Mouse (Mus musculus): Measurements from ENCODE around the gene Lep. TPM values are rescaled to one million over a fixed set of nuclear protein-coding genes. Genes with fewer than 3 reads are reported as not detected.

Gene Lep
- polyA plus RNA-seq, 1 experiment from 2014 or later = not detected

DNA sequence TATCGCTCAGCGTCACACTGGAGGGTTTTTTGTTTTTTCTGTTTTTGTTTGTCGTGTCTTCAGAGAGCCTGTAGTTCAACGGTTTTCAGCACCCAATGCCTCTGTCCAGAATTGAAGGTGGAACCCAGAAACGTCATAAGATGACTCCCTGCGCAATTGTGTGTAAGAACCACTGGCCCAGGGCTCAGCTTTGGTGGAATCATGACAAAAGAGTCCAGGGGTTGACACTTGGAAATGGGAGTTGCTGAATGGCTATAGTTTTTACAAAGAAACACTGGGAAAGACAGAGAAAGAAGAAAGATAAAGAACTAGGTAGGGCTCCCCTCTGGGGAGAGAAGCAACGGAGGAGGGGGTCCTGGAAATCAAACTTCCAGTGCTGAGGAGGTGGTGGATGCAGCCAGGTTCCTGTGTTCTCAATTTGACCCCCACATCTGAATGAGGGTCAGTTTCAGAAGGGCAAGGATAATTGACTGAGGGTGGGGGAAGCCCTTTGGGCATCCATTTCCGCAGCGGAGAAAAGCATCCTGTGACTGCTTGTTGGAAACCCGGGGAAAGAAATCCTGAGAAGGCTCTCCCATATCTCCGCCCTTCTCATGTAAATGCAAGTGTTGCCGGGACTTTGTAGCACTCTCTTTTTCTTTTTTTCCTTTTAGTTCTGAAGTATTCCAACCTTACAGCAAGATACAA is 34.1 kb upstream of the Lep start:
- Histone ChIP-seq H3K36me3 (no peaks in the 10 kb centered on the region), H3K27ac (no peak overlapping the region), H3K4me1 (replicated peaks) (peaks cover 7% of the 10 kb centered on the region; the same call in 1 of the 2 replicates), H3K9me3 (no peaks in the 10 kb centered on the region), H3K4me2 (no peak overlapping the region), H3K9ac (replicated peaks) (no peak overlapping the region), H3K27me3 (peaks cover 51% of the 10 kb centered on the region), H3K4me3 (replicated peaks) (no peak overlapping the region)
- ATAC-seq (ENCODE audit: insufficient number of reproducible peaks, insufficient read depth, low FRiP score, low TSS enrichment, low read depth) = no peak
- WGBS = 39% methylated on average over 12 of the region's 12 CpGs

GRCm38 (mm10) chr6:29026766-29027165 is 33.3 kb upstream of the Lep start:
- Histone ChIP-seq H3K4me3 (replicated peaks) (no peak overlapping the region), H3K36me3 (no peaks in the 10 kb centered on the region), H3K4me2 (no peak overlapping the region), H3K27ac (no peak overlapping the region), H3K4me1 (replicated peaks) (peaks cover 7% of the 10 kb centered on the region; the same call in 1 of the 2 replicates), H3K9ac (replicated peaks) (no peak overlapping the region), H3K27me3 (peaks cover 43% of the 10 kb centered on the region), H3K9me3 (no peaks in the 10 kb centered on the region)
- 62% methylated on average over 6 of the region's 6 CpGs for WGBS
- no peak for ATAC-seq (ENCODE audit: insufficient number of reproducible peaks, insufficient read depth, low FRiP score, low TSS enrichment, low read depth)

DNA sequence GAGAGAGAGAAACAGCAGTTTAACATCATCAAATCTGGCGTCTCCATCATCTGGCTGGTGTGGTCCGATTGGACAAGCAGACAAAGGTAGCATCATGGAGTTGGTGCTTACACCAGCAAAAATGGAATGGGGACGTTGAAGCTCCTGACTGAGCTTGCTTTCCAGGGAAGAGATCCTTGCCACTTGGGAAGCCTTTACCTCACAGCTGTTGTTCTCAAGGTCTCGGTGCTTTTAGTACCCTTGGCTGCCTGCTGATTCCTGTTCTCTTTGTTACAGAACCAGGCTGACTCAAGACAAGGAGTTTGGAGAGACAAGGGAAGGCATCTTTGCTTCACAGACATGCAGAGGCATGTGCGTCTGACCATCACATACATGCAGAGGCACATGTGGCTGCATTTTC is 31.9 kb upstream of the Lep start:
- Histone ChIP-seq H3K27me3 (peaks cover 31% of the 10 kb centered on the region), H3K27ac (no peak overlapping the region), H3K4me2 (no peak overlapping the region), H3K9ac (replicated peaks) (no peak overlapping the region), H3K4me3 (replicated peaks) (no peak overlapping the region), H3K36me3 (no peaks in the 10 kb centered on the region), H3K4me1 (replicated peaks) (peaks cover 8% of the 10 kb centered on the region), H3K9me3 (no peaks in the 10 kb centered on the region)
- ATAC-seq (ENCODE audit: insufficient number of reproducible peaks, insufficient read depth, low FRiP score, low TSS enrichment, low read depth) = no peak
- 66% methylated on average over 5 of the region's 5 CpGs for WGBS

DNA sequence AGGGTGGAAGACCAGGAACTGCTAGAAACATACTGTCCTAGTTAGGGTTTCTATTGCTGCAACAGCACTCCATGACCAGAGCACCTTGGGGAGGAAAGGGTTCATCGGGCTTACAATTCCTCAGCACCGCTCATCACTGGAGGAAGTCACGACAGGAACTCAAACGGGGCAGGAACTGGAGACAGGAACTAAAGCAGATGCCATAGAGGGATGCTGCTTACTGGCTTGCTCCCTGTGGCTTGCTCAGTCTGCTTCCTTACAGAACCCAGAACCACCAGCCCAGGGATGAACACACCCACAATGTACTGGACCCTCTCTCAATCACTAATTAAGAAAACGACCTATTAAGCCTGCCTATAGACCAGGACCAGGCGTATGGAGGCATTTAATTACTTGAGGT is 30.5 kb upstream of the Lep start:
- H3K36me3 ChIP-seq = no peaks in the 10 kb centered on the region
- H3K4me1 ChIP-seq (replicated peaks) = peaks cover 8% of the 10 kb centered on the region
- no peak overlapping the region for H3K27ac ChIP-seq
- H3K4me2 ChIP-seq = no peak overlapping the region
- no peak for ATAC-seq (ENCODE audit: insufficient number of reproducible peaks, insufficient read depth, low FRiP score, low TSS enrichment, low read depth)
- H3K4me3 ChIP-seq (replicated peaks) = no peak overlapping the region
- no peaks in the 10 kb centered on the region for H3K9me3 ChIP-seq
- 80% methylated on average over 6 of the region's 6 CpGs for WGBS
- H3K27me3 ChIP-seq = peaks cover 24% of the 10 kb centered on the region
- no peak overlapping the region for H3K9ac ChIP-seq (replicated peaks)

DNA sequence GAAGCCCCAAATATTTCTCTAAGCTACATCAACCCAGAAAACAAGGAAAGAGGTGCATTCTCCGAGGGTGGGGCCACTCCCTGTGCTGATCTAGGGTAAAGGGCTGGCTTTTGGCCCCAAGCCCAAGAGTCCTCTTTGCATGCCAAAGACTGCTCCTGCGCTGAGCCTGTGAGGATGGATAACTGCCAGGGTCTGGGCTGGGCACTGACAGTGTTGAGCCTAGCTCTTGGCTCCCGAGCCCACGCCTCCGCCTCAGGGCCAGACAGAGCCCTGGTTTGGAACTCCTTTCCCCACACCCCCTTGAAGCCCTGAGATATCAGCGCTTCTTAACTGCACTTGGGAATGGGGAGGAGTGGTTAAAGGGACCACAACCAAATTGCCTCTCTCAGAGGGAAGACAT is 28.8 kb upstream of the Lep start:
- Histone ChIP-seq H3K4me2 (no peak overlapping the region), H3K9me3 (no peaks in the 10 kb centered on the region), H3K36me3 (no peaks in the 10 kb centered on the region), H3K4me1 (replicated peaks) (peaks cover 15% of the 10 kb centered on the region), H3K9ac (replicated peaks) (no peak overlapping the region), H3K27ac (no peak overlapping the region), H3K4me3 (replicated peaks) (no peak overlapping the region), H3K27me3 (peaks cover 7% of the 10 kb centered on the region; the same call in 1 of the 2 replicates)
- WGBS = 69% methylated on average over 6 of the region's 6 CpGs
- no peak for ATAC-seq (ENCODE audit: insufficient number of reproducible peaks, insufficient read depth, low FRiP score, low TSS enrichment, low read depth)

DNA sequence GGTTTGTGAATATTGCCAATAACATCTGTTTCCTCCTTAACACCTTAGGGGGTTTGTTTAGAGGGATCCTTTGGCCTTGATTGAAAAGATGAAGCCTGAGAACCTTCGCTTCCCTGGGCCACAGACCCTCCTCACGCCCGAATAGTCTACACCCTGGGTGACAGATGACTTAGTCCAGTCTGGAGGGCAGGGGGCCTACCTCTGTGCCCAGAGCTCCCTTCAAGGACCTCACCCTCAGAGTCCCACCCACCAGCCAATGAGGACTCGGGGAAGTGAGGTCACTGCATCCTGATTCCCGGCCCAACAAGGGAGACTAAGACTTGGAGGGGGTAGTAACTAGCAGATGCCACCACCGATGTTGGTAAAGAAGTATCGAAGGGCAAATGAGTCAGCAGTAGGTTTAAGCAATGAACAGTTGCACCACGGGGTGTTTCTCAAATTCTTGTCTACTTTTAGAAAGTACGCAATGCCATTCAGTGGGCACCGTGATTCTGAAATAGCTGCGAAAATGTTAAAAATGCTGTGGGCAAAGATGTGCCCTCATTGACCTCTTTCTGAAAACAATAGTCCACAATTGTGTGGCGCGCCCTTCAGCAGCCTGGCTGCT is 28.2 kb upstream of the Lep start:
- Histone ChIP-seq H3K9ac (replicated peaks) (no peak overlapping the region), H3K36me3 (no peaks in the 10 kb centered on the region)
- WGBS = 91% methylated on average over 13 of the region's 13 CpGs

GRCm38 (mm10) chr6:29032411-29032810 is 27.6 kb upstream of the Lep start:
- Histone ChIP-seq H3K27ac (no peak overlapping the region), H3K4me3 (replicated peaks) (no peak overlapping the region), H3K36me3 (no peaks in the 10 kb centered on the region), H3K4me1 (replicated peaks) (peaks cover 21% of the 10 kb centered on the region), H3K4me2 (no peak overlapping the region), H3K9ac (replicated peaks) (no peak overlapping the region), H3K27me3 (no peaks in the 10 kb centered on the region; the same call in 1 of the 2 replicates), H3K9me3 (no peaks in the 10 kb centered on the region)
- no peak for ATAC-seq (ENCODE audit: insufficient number of reproducible peaks, insufficient read depth, low FRiP score, low TSS enrichment, low read depth)
- 75% methylated on average over 12 of the region's 12 CpGs for WGBS

More for the DNA sequence above, 28.2 kb upstream of the Lep start:
- Histone ChIP-seq H3K9me3 (no peaks in the 10 kb centered on the region), H3K4me1 (replicated peaks) (peaks cover 20% of the 10 kb centered on the region), H3K4me2 (no peak overlapping the region), H3K4me3 (replicated peaks) (no peak overlapping the region), H3K27ac (no peak overlapping the region), H3K27me3 (peaks cover 6% of the 10 kb centered on the region; the same call in 1 of the 2 replicates)
- no peak for ATAC-seq (ENCODE audit: insufficient number of reproducible peaks, insufficient read depth, low FRiP score, low TSS enrichment, low read depth)

GRCm38 (mm10) chr6:29033981-29034646 is 25.9 kb upstream of the Lep start:
- peaks cover 21% of the 10 kb centered on the region for H3K4me1 ChIP-seq (replicated peaks)
- no peak overlapping the region for H3K27ac ChIP-seq
- H3K9ac ChIP-seq (replicated peaks) = no peak overlapping the region
- WGBS = 44% methylated on average over 7 of the region's 7 CpGs
- no peaks in the 10 kb centered on the region for H3K36me3 ChIP-seq
- H3K9me3 ChIP-seq = no peaks in the 10 kb centered on the region
- H3K4me3 ChIP-seq (replicated peaks) = no peak overlapping the region
- H3K27me3 ChIP-seq = no peaks in the 10 kb centered on the region; the same call in 1 of the 2 replicates
- H3K4me2 ChIP-seq = no peak overlapping the region
- ATAC-seq (ENCODE audit: insufficient number of reproducible peaks, insufficient read depth, low FRiP score, low TSS enrichment, low read depth) = no peak

GRCm38 (mm10) chr6:29036698-29037097 is 23.3 kb upstream of the Lep start:
- WGBS = 43% methylated on average over 4 of the region's 4 CpGs

DNA sequence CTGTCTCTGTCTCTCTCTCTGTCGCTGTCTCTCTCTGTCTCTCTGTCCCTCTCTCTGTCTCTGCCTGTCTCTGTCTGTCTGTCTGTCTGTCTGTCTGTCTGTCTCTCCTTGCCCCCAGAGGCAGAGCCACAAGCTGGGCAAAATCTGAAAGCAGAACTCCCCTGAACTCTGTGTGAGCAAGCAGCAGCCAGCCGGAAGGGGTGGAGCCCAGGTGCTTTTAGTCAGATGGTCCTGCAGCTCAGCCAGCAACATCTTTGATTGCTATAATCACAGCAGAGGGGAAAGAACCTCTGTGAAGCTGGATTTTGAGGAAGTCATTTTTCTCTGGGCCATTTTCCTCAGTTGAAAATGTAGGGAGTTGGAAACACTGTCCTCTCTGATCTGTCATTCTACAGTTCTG is 19.8 kb upstream of the Lep start:
- no peaks in the 10 kb centered on the region for H3K9me3 ChIP-seq
- no peak overlapping the region for H3K27ac ChIP-seq
- H3K27me3 ChIP-seq = no peaks in the 10 kb centered on the region
- ATAC-seq (ENCODE audit: insufficient number of reproducible peaks, insufficient read depth, low FRiP score, low TSS enrichment, low read depth) = no peak
- no peak overlapping the region for H3K4me2 ChIP-seq
- 78% methylated on average over 2 of the region's 2 CpGs for WGBS
- no peaks in the 10 kb centered on the region for H3K36me3 ChIP-seq
- no peak overlapping the region for H3K4me3 ChIP-seq (replicated peaks)
- H3K4me1 ChIP-seq (replicated peaks) = peaks cover 13% of the 10 kb centered on the region
- H3K9ac ChIP-seq (replicated peaks) = no peak overlapping the region

More at GRCm38 (mm10) chr6:29036698-29037097, 23.3 kb upstream of the Lep start:
- Histone ChIP-seq H3K27me3 (no peaks in the 10 kb centered on the region; the same call in 1 of the 2 replicates), H3K27ac (no peak overlapping the region), H3K9me3 (no peaks in the 10 kb centered on the region), H3K4me2 (no peak overlapping the region), H3K36me3 (no peaks in the 10 kb centered on the region), H3K4me1 (replicated peaks) (peaks cover 21% of the 10 kb centered on the region), H3K4me3 (replicated peaks) (no peak overlapping the region), H3K9ac (replicated peaks) (no peak overlapping the region)
- no peak; the same call in 1 of the 2 replicates for ATAC-seq (ENCODE audit: insufficient number of reproducible peaks, insufficient read depth, low FRiP score, low TSS enrichment, low read depth)

DNA sequence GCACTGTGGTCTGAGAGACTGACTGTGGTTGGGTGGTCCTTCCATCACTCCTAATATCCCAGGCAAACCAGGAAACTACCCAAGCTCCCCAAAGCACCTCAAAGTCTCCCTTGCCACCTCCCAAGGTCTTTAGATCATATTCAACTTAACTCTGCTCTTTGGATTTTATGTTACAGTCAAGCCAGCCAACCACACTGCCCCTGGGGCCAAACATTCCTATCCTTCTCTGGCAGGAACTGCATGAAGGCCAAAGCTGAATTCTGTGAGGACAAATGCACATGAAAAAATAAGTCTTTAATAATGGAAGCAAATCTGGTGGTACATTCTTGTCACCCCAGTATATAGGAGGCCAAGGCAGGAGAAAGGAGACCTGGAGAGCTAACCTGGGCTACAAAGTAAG is 16.0 kb upstream of the Lep start:
- no peaks in the 10 kb centered on the region for H3K4me1 ChIP-seq (replicated peaks)
- no peaks in the 10 kb centered on the region for H3K36me3 ChIP-seq
- no peak overlapping the region for H3K9ac ChIP-seq (replicated peaks)
- ATAC-seq (ENCODE audit: insufficient number of reproducible peaks, insufficient read depth, low FRiP score, low TSS enrichment, low read depth) = no peak
- H3K9me3 ChIP-seq = no peaks in the 10 kb centered on the region
- H3K27me3 ChIP-seq = no peaks in the 10 kb centered on the region
- H3K4me2 ChIP-seq = no peak overlapping the region
- H3K27ac ChIP-seq = no peak overlapping the region
- H3K4me3 ChIP-seq (replicated peaks) = no peak overlapping the region
